Mouse (Mus musculus): Measurements from ENCODE around the gene Rasa3. TPM values are rescaled to one million over a fixed set of nuclear protein-coding genes. Genes with fewer than 3 reads are reported as not detected.

The Rasa3 gene
- polyA plus RNA-seq, 1 experiment from 2014 or later = 14.0 TPM

DNA sequence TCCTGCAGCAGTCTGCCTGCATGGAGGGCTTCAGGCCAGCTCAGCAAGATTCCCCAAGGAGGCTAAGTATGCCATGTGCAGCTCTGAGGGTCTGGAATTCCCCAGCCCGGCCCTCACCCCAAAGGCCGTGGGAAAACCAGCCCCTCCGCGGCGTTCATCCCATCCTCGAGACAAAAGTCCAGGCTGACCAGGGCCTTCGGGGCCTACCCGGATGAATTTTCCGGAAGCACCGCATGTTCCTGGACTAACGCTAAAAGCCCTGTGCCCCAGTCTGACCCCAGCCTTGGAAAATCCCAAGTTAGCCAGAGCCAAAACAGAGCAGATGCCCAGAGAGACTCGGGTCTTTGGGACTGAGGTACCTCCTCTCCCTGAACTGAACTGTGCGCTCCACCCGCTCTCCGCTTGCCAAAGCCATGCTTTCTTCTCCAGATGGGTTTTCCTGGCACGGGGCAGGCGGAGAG, 7.4 kb downstream of the Rasa3 start:
- Histone ChIP-seq H3K4me2 (ENCODE audit: low read length) (no peak overlapping the region), H3K4me3 (replicated peaks; ENCODE audit: low read depth, low read length) (no peak overlapping the region), H3K36me3 (ENCODE audit: insufficient read depth, low read length) (no peaks in the 10 kb centered on the region), H3K9me3 (replicated peaks; ENCODE audit: low read length) (no peaks in the 10 kb centered on the region), H3K4me1 (replicated peaks; ENCODE audit: insufficient read depth, low read length) (peaks cover 13% of the 10 kb centered on the region), H3K27me3 (ENCODE audit: insufficient read depth, low read length) (no peaks in the 10 kb centered on the region), H3K9ac (ENCODE audit: low read depth, low read length) (no peak overlapping the region), H3K27ac (peak overlapping the region; percentile 48; the same call in 1 of the 2 replicates)
- DNase-seq (ENCODE audit: low spot score) (no peak), ATAC-seq (replicated peaks; ENCODE audit: low FRiP score, low read depth) (no peak)
- TF ChIP-seq CTCF (IDR thresholded peaks at IDR 0.05; ENCODE audit: low read depth) = no peak
- 71% methylated on average over 17 of the region's 17 CpGs for WGBS

DNA sequence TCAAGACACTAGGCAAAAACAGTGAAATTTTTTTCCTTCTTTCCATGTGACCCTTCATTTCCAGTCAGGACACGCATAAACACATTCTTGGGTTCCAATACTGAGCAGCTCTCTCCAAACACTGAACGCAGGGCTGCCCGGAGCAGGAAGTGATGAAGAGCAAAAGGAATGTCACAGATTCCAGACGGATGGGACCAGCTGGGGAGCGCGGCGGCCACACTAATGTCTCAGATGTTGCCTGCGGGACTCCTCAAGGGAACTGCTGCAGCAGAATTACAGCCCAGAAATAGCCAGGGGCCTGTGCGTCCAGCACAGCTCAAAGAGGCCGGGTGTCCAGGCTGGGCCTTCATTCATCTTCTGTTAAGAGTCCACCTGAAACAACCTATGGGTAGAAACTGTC, 9.0 kb downstream of the Rasa3 start:
- H3K9ac ChIP-seq (ENCODE audit: low read depth, low read length) = 0 out of 2 replicates have a peak overlapping the region, but pooled peaks have one; percentile 9
- H3K9me3 ChIP-seq (replicated peaks; ENCODE audit: low read length) = no peaks in the 10 kb centered on the region
- no peak overlapping the region for H3K4me2 ChIP-seq (ENCODE audit: low read length)
- no peaks in the 10 kb centered on the region for H3K36me3 ChIP-seq (ENCODE audit: insufficient read depth, low read length)
- WGBS = 48% methylated on average over 10 of the region's 10 CpGs
- DNase-seq (ENCODE audit: low spot score) (peak; percentile 92), ATAC-seq (replicated peaks; ENCODE audit: low FRiP score, low read depth) (peak; percentile 75; the same call in 1 of the 2 replicates)
- peak overlapping the region; percentile 83 for H3K27ac ChIP-seq
- no peak overlapping the region for H3K4me3 ChIP-seq (replicated peaks; ENCODE audit: low read depth, low read length)
- no peak for TF ChIP-seq CTCF (IDR thresholded peaks at IDR 0.05; ENCODE audit: low read depth)
- no peaks in the 10 kb centered on the region for H3K27me3 ChIP-seq (ENCODE audit: insufficient read depth, low read length)
- H3K4me1 ChIP-seq (replicated peaks; ENCODE audit: insufficient read depth, low read length) = peaks cover 13% of the 10 kb centered on the region

DNA sequence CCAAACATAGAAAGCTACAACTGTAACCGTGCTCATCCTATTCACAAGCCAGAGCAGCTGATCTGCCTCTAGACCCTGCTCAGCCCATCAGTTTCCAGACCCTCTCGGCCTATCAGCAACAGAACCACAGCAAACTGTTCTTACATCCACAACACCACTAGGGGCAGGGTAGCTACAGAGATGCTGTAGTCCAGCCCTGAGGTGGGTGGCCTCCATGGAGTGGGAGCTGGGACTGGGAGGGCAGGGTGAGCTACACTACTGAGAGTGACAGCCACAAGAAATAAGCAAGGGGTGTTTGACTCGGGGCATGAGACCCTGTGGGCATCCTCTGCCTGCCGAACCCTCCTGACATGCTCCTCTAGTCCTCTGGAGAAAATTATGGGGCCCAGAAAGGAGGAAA, 9.5 kb downstream of the Rasa3 start:
- peak; percentile 57; the same call in 1 of the 2 replicates for ATAC-seq (replicated peaks; ENCODE audit: low FRiP score, low read depth)
- Histone ChIP-seq H3K27me3 (ENCODE audit: insufficient read depth, low read length) (no peaks in the 10 kb centered on the region), H3K36me3 (ENCODE audit: insufficient read depth, low read length) (no peaks in the 10 kb centered on the region), H3K4me1 (replicated peaks; ENCODE audit: insufficient read depth, low read length) (peaks cover 13% of the 10 kb centered on the region), H3K27ac (peak overlapping the region; percentile 83), H3K9me3 (replicated peaks; ENCODE audit: low read length) (no peaks in the 10 kb centered on the region), H3K4me3 (replicated peaks; ENCODE audit: low read depth, low read length) (no peak overlapping the region), H3K4me2 (ENCODE audit: low read length) (no peak overlapping the region), H3K9ac (ENCODE audit: low read depth, low read length) (no peak overlapping the region)
- peak; percentile 64 for TF ChIP-seq CTCF (IDR thresholded peaks at IDR 0.05; ENCODE audit: low read depth)
- DNase-seq (ENCODE audit: low spot score) = peak; percentile 68
- WGBS = 72% methylated on average over 4 of the region's 4 CpGs

DNA sequence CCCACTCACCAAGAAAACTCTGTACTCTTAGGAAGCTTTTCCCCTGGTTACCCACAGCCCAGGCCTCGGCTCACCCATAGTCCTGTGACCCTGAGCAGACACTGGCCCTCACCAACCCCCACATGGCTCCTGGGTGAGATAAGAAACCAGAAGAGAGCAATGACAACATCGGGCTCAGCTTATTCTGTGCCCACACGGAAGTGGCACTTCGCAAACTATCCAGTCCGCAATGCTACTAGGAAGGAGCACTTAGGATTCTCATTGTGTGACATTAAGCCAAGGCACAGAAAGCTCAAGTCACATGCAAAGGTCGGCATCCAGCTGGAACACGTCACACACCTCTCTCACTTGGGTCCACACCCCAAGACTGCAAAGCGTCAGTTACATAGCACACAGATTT, 11.5 kb downstream of the Rasa3 start:
- Histone ChIP-seq H3K27ac (no peak overlapping the region), H3K9ac (ENCODE audit: low read depth, low read length) (no peak overlapping the region), H3K4me1 (replicated peaks; ENCODE audit: insufficient read depth, low read length) (peaks cover 13% of the 10 kb centered on the region), H3K27me3 (ENCODE audit: insufficient read depth, low read length) (no peaks in the 10 kb centered on the region), H3K9me3 (replicated peaks; ENCODE audit: low read length) (no peaks in the 10 kb centered on the region), H3K36me3 (ENCODE audit: insufficient read depth, low read length) (no peaks in the 10 kb centered on the region), H3K4me3 (replicated peaks; ENCODE audit: low read depth, low read length) (no peak overlapping the region), H3K4me2 (ENCODE audit: low read length) (no peak overlapping the region)
- WGBS = 55% methylated on average over 8 of the region's 8 CpGs
- no peak for TF ChIP-seq CTCF (IDR thresholded peaks at IDR 0.05; ENCODE audit: low read depth)
- no peak for ATAC-seq (replicated peaks; ENCODE audit: low FRiP score, low read depth)
- no peak for DNase-seq (ENCODE audit: low spot score)

DNA sequence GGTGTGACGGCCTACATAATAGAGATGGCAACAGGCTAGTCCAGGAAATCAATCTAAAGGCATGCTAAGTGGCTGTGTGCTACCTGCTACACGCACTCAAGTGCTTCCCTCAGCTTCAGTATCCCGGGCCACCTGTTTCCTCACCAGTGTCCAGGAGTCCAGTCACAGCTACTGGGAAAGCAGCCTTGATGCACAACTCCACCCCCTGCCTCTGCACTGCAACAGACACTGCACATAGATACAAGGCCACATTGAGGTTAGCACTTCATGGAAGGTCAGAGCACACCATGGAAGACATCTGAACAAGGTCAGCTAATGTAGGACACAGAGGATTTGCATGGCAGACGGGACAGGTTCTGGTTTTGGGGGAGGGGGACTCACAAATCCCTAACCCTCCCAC, 11.9 kb downstream of the Rasa3 start:
- TF ChIP-seq CTCF (IDR thresholded peaks at IDR 0.05; ENCODE audit: low read depth) = no peak
- WGBS = 85% methylated on average over 4 of the region's 4 CpGs
- Histone ChIP-seq H3K9me3 (replicated peaks; ENCODE audit: low read length) (no peaks in the 10 kb centered on the region), H3K36me3 (ENCODE audit: insufficient read depth, low read length) (no peaks in the 10 kb centered on the region), H3K27me3 (ENCODE audit: insufficient read depth, low read length) (no peaks in the 10 kb centered on the region), H3K9ac (ENCODE audit: low read depth, low read length) (no peak overlapping the region), H3K4me1 (replicated peaks; ENCODE audit: insufficient read depth, low read length) (peaks cover 13% of the 10 kb centered on the region), H3K4me2 (ENCODE audit: low read length) (no peak overlapping the region), H3K27ac (no peak overlapping the region), H3K4me3 (replicated peaks; ENCODE audit: low read depth, low read length) (no peak overlapping the region)
- DNase-seq (ENCODE audit: low spot score) (no peak), ATAC-seq (replicated peaks; ENCODE audit: low FRiP score, low read depth) (no peak)

DNA sequence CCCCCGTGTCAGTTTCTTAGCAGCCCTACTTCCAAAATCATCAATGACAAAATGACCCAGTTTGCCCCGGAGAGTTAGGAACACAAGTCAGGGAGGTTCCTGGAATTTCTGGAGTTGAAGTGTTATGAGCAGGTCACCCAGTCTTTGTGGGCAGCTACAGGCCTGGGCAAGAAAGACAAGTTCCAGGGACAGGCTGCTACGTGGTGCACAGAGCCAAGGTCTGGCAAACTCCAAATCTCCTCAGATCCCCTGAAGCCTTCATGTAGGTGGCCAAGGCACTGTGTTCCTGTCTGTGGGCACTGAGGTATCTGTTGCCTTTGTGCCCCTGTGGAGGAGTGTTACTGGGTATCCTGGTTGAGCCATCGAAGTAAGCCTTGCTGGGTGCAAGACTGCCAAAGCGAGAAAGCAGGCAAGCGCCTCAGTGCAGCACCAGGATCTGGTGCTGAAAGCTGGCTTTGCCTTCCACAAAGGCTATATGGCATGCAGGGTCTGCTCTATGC, 12.6 kb downstream of the Rasa3 start:
- Histone ChIP-seq H3K36me3 (ENCODE audit: insufficient read depth, low read length) (no peaks in the 10 kb centered on the region), H3K27me3 (ENCODE audit: insufficient read depth, low read length) (no peaks in the 10 kb centered on the region), H3K9ac (ENCODE audit: low read depth, low read length) (no peak overlapping the region), H3K4me3 (replicated peaks; ENCODE audit: low read depth, low read length) (no peak overlapping the region), H3K9me3 (replicated peaks; ENCODE audit: low read length) (no peaks in the 10 kb centered on the region), H3K4me2 (ENCODE audit: low read length) (no peak overlapping the region), H3K27ac (no peak overlapping the region), H3K4me1 (replicated peaks; ENCODE audit: insufficient read depth, low read length) (peaks cover 8% of the 10 kb centered on the region)
- no peak for TF ChIP-seq CTCF (IDR thresholded peaks at IDR 0.05; ENCODE audit: low read depth)
- ATAC-seq (replicated peaks; ENCODE audit: low FRiP score, low read depth) = no peak
- WGBS = 79% methylated on average over 6 of the region's 6 CpGs
- DNase-seq (ENCODE audit: low spot score) = no peak

DNA sequence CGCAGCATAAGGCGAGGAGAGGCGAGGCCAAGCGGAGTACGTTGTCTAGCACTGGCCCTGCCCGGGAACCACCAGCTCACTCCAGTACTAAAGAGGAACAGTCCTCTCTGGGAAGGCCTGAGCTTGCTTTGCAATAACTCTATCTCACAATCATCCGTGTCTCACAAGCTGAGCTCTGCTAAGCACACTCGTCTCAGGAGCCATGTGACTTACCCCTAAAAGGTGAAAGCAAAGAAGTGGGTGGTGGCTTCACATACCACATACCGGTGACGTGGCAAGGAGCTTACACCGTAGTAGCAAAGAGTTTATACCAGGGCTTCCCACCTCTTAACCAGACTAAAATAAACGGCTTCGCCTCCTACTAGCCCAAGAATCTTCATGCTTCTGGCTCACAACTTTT, 17.1 kb downstream of the Rasa3 start:
- Histone ChIP-seq H3K4me3 (replicated peaks; ENCODE audit: low read depth, low read length) (no peak overlapping the region), H3K9me3 (replicated peaks; ENCODE audit: low read length) (no peaks in the 10 kb centered on the region), H3K27me3 (ENCODE audit: insufficient read depth, low read length) (no peaks in the 10 kb centered on the region), H3K36me3 (ENCODE audit: insufficient read depth, low read length) (no peaks in the 10 kb centered on the region), H3K9ac (ENCODE audit: low read depth, low read length) (no peak overlapping the region), H3K4me1 (replicated peaks; ENCODE audit: insufficient read depth, low read length) (no peaks in the 10 kb centered on the region), H3K4me2 (ENCODE audit: low read length) (no peak overlapping the region), H3K27ac (no peak overlapping the region)
- 80% methylated on average over 13 of the region's 13 CpGs for WGBS
- no peak for TF ChIP-seq CTCF (IDR thresholded peaks at IDR 0.05; ENCODE audit: low read depth)
- ATAC-seq (replicated peaks; ENCODE audit: low FRiP score, low read depth) (no peak), DNase-seq (ENCODE audit: low spot score) (no peak)

Measured in kidney, postnatal 0 days (tissue).